ENCODE assay signal across 8 mouse cellular contexts in the genomic region with DNA sequence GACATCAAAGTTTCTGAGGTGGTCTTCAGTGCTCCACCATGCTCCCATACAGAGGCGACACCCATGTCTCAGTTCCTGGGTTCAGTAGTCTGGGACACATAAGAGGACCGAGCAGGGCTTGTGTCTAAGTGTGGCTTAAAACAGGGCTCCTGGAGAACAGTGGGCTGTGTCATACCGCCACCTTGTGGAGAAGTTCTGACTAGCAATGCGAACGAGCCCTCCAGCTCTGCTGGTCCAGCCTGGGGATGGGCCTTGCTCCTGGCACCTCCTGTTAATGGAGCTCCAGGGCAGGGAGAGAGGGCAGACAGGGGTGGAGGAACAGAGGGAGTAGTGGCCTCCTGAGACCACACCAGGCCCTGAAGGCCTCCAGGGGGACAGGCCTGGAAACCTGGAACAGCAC. TPM values are rescaled to one million over a fixed set of nuclear protein-coding genes. Genes with fewer than 3 reads are reported as not detected.
A peak's percentile ranks its signal among the peaks of the same experiment; 100 is the strongest.
DNase-seq lines count a peak whose midpoint lies in the region; ATAC-seq and TF ChIP-seq lines count a peak whose summit lies in the region.

No protein-coding gene starts in this region.

- H3K79me2 ChIP-seq in heart, adult 2 months (replicated peaks; ENCODE audit: control insufficient read depth, insufficient read depth, low read length), result no peaks in the 10 kb centered on the region

- intact Hi-C loops in heart, adult 2 months (cut with DNase I), result loop anchor here (1.0 to 5.0 kb wide), 4 partner anchors 37 to 217 kb away; partner anchors contain the start of gene Cux2

- TF ChIP-seq EP300 in heart, adult 2 months (IDR thresholded peaks at IDR 0.05; ENCODE audit: insufficient read depth, low read depth, low read length), result peak; percentile 81

- peak; percentile 87 for ATAC-seq in embryonic facial prominence, embryonic 11.5 days (replicated peaks; ENCODE audit: insufficient number of reproducible peaks, low FRiP score, low TSS enrichment, low read depth)
- ATAC-seq in limb, embryonic 12.5 days (ENCODE audit: insufficient number of reproducible peaks, insufficient read depth, low FRiP score, low TSS enrichment, low read depth), result peak; percentile 79
- ATAC-seq in monocyte, adult 5-6 weeks (replicated peaks; ENCODE audit: insufficient number of reproducible peaks, low FRiP score, low TSS enrichment, poor library complexity, severe bottlenecking), result peak; percentile 81

- H3K4me2 ChIP-seq in embryonic facial prominence, embryonic 11.5 days (ENCODE audit: low read depth, low read length), result no peak overlapping the region
- H3K4me2 ChIP-seq in limb, embryonic 12.5 days, result no peak overlapping the region

- no peak overlapping the region for H3K27ac ChIP-seq in embryonic facial prominence, embryonic 11.5 days (replicated peaks; ENCODE audit: low read depth, low read length)
- no peak overlapping the region for H3K27ac ChIP-seq in heart, adult 2 months
- H3K27ac ChIP-seq in limb, embryonic 12.5 days, result no peak overlapping the region

- H3K4me1 ChIP-seq in embryonic facial prominence, embryonic 11.5 days (ENCODE audit: control insufficient read depth, insufficient read depth, low read length), result no peaks in the 10 kb centered on the region
- H3K4me1 ChIP-seq in heart, adult 2 months (ENCODE audit: control insufficient read depth, insufficient read depth, low read length), result peaks cover 1% of the 10 kb centered on the region; the same call in 1 of the 2 replicates
- no peaks in the 10 kb centered on the region for H3K4me1 ChIP-seq in limb, embryonic 12.5 days (replicated peaks)

- no peak overlapping the region for H3K9ac ChIP-seq in embryonic facial prominence, embryonic 11.5 days (replicated peaks; ENCODE audit: low read length)
- H3K9ac ChIP-seq in heart, adult 2 months (ENCODE audit: low read depth, low read length), result no peak overlapping the region
- H3K9ac ChIP-seq in limb, embryonic 12.5 days (replicated peaks), result no peak overlapping the region

- no peaks in the 10 kb centered on the region for H3K36me3 ChIP-seq in embryonic facial prominence, embryonic 11.5 days (replicated peaks; ENCODE audit: control insufficient read depth, insufficient read depth, low read depth, low read length)
- no peaks in the 10 kb centered on the region for H3K36me3 ChIP-seq in heart, adult 2 months (ENCODE audit: control insufficient read depth, insufficient read depth, low read length)
- no peaks in the 10 kb centered on the region for H3K36me3 ChIP-seq in limb, embryonic 12.5 days

- peak; percentile 90 for TF ChIP-seq CTCF in heart, adult 2 months (IDR thresholded peaks at IDR 0.05)

- no peak overlapping the region for H3K4me3 ChIP-seq in embryonic facial prominence, embryonic 11.5 days (ENCODE audit: low read depth, low read length)
- no peak overlapping the region for H3K4me3 ChIP-seq in heart, adult 2 months
- no peak overlapping the region for H3K4me3 ChIP-seq in limb, embryonic 12.5 days (replicated peaks)

- no peaks in the 10 kb centered on the region for H3K27me3 ChIP-seq in embryonic facial prominence, embryonic 11.5 days (ENCODE audit: control insufficient read depth, insufficient read depth, low read length)
- H3K27me3 ChIP-seq in heart, adult 2 months (ENCODE audit: control insufficient read depth, insufficient read depth, low read length), result no peaks in the 10 kb centered on the region
- no peaks in the 10 kb centered on the region for H3K27me3 ChIP-seq in limb, embryonic 12.5 days

- no peaks in the 10 kb centered on the region for H3K9me3 ChIP-seq in embryonic facial prominence, embryonic 11.5 days (replicated peaks; ENCODE audit: control insufficient read depth, low read length)
- H3K9me3 ChIP-seq in limb, embryonic 12.5 days, result 0 out of 2 replicates have a peak, but pooled peaks cover 5% of the 10 kb centered on the region

- no peak for TF ChIP-seq POLR2A in heart, adult 2 months (IDR thresholded peaks at IDR 0.05; ENCODE audit: insufficient read depth, low read depth, low read length)

- 3% methylated on average over 5 of the region's 5 CpGs for WGBS in embryonic facial prominence, embryonic 11.5 days
- 0% methylated on average over 5 of the region's 5 CpGs for WGBS in heart, adult 2 months
- WGBS in limb, embryonic 12.5 days, result 3% methylated on average over 5 of the region's 5 CpGs

- peak; percentile 93 for DNase-seq in 3T3-L1 (ENCODE audit: low read depth, low spot score)
- DNase-seq in adrenal gland, postnatal 25 days, result peak; percentile 87
- DNase-seq in embryonic facial prominence, embryonic 11.5 days (ENCODE audit: low spot score), result peak; percentile 90
- DNase-seq in heart, adult 2 months, result peak; percentile 82 to 90
- DNase-seq in kidney, adult 9 months, result peak; percentile 83
- DNase-seq in spleen, postnatal 36 days (ENCODE audit: low spot score in 2 of 2), result peak; percentile 46 to 60

RNA-seq across cellular contexts. Expression of gene Myl2, which starts 11.8 kb away (rescaled TPM):
- not detected in 2 replicates for total RNA-seq in adrenal gland, postnatal 25 days (2021)
- 14.5 and 37.6 TPM in 2 replicates for polyA plus RNA-seq in embryonic facial prominence, embryonic 11.5 days (2014; fragmentation: Nextera tagmentation; extraction: Ambion mirVana)
- over 10,000 TPM; 18,797 to 22,206 TPM for total RNA-seq in heart, adult 2 months (2021)
- polyA plus RNA-seq in heart, adult 2 months (2012; rRNA removed), result 7,725 and 11,177 TPM in 2 replicates
- 1.8 TPM in 1 of 2 replicates, not detected in the other for polyA plus RNA-seq in limb, embryonic 12.5 days (2016; fragmentation: Nextera tagmentation; extraction: Ambion mirVana)
- total RNA-seq in monocyte, adult 5-6 weeks (2017), result not detected in 3 replicates

RNA-seq across cellular contexts. Expression of gene Cux2, which starts 39.0 kb away (rescaled TPM):
- 20.9 and 29.8 TPM in 2 replicates for total RNA-seq in adrenal gland, postnatal 25 days (2021)
- polyA plus RNA-seq in embryonic facial prominence, embryonic 11.5 days (2014; fragmentation: Nextera tagmentation; extraction: Ambion mirVana), result 4.5 and 6.2 TPM in 2 replicates
- 10 to 100 TPM; 18.1 to 18.4 TPM for total RNA-seq in heart, adult 2 months (2021)
- 11.4 and 16.7 TPM in 2 replicates for polyA plus RNA-seq in heart, adult 2 months (2012; rRNA removed)
- polyA plus RNA-seq in limb, embryonic 12.5 days (2016; fragmentation: Nextera tagmentation; extraction: Ambion mirVana), result 5.0 and 5.9 TPM in 2 replicates
- not detected in 3 replicates for total RNA-seq in monocyte, adult 5-6 weeks (2017)

RNA-seq across cellular contexts. Expression of gene Ccdc63, which starts 51.7 kb away (rescaled TPM):
- total RNA-seq in adrenal gland, postnatal 25 days (2021), result not detected in 2 replicates
- polyA plus RNA-seq in embryonic facial prominence, embryonic 11.5 days (2014; fragmentation: Nextera tagmentation; extraction: Ambion mirVana), result not detected in 2 replicates
- total RNA-seq in heart, adult 2 months (2021), result under 1 TPM in 1 of 2 experiments, not detected in 1; 0.16 TPM
- 0.08 and 0.12 TPM in 2 replicates for polyA plus RNA-seq in heart, adult 2 months (2012; rRNA removed)
- polyA plus RNA-seq in limb, embryonic 12.5 days (2016; fragmentation: Nextera tagmentation; extraction: Ambion mirVana), result 0.20 TPM in 1 of 2 replicates, not detected in the other
- total RNA-seq in monocyte, adult 5-6 weeks (2017), result 0.48 TPM in 1 of 3 replicates, not detected in the others

Comparison
In these comparisons a context has a peak if more than half of its experiments do, and no peak if none do; other contexts are left out.
1. RNA of gene Myl2, which starts 11.8 kb away (total RNA-seq): 18,797 to 22,206 TPM in heart, adult 2 months; not detected in adrenal gland, postnatal 25 days and not detected in monocyte, adult 5-6 weeks; every median in the first group is over 1,000 times any median in the second.
2. RNA of gene Cux2, which starts 39.0 kb away (total RNA-seq): 20.9 to 29.8 TPM in adrenal gland, postnatal 25 days and 18.1 to 18.4 TPM in heart, adult 2 months; not detected in monocyte, adult 5-6 weeks; every median in the first group is over 10 times any median in the second.
3. Peak in every context shown above with its lines, with median percentiles within 50 percentile points of each other: DNase-seq and ATAC-seq.